Mouse (Mus musculus) fibroblast of lung, adult 2 months (primary cell): ENCODE results near the gene H2-Q2.
"Not testable (repeated sequence)": the region's sequence is repeated elsewhere in the genome, so short reads cannot be mapped to it uniquely, and the experiment has no call there.

ENCODE experiments used
- DNase-seq: peaks from one replicate; pipeline ENCODE4 v3.0.0-alpha.2; 2011; ENCODE audit warnings: low read depth

Gene H2-Q2

GRCm38 (mm10) chr17:35342071-35342671 is at the start of gene H2-Q2:
Gene H2-Q2, plus strand, starts transcription at chr17:35342242.
- DNase-seq, result no peak

GRCm38 (mm10) chr17:35295796-35296195 is 46.2 kb upstream of the H2-Q2 start:
- DNase-seq, result not testable (repeated sequence)

- not testable (repeated sequence) for DNase-seq
Observed at GRCm38 (mm10) chr17:35300261-35300945, 41.6 kb upstream of the H2-Q2 start.

- peak; percentile 29 for DNase-seq
Observed at GRCm38 (mm10) chr17:35301645-35302258, 40.3 kb upstream of the H2-Q2 start.

- DNase-seq, result no peak
Observed at GRCm38 (mm10) chr17:35303271-35303670, 38.8 kb upstream of the H2-Q2 start.

- no peak for DNase-seq
Observed at GRCm38 (mm10) chr17:35303756-35304350, 38.2 kb upstream of the H2-Q2 start.

GRCm38 (mm10) chr17:35304478-35304877 is 37.6 kb upstream of the H2-Q2 start:
- DNase-seq, result no peak

- DNase-seq, result not testable (repeated sequence)
Observed at GRCm38 (mm10) chr17:35304921-35305320, 37.1 kb upstream of the H2-Q2 start.

- no peak for DNase-seq
Observed at GRCm38 (mm10) chr17:35318671-35319070, 23.4 kb upstream of the H2-Q2 start.

GRCm38 (mm10) chr17:35320327-35321081 is 21.5 kb upstream of the H2-Q2 start, which contains the start of gene H2-Q1:
Gene H2-Q1, plus strand, starts transcription at chr17:35320405.
- DNase-seq, result no peak

- not testable (repeated sequence) for DNase-seq
Observed at GRCm38 (mm10) chr17:35325124-35325523, 16.9 kb upstream of the H2-Q2 start.

- DNase-seq, result not testable (repeated sequence)
Observed at GRCm38 (mm10) chr17:35326000-35326399, 16.0 kb upstream of the H2-Q2 start.

- DNase-seq, result not testable (repeated sequence)
Observed at GRCm38 (mm10) chr17:35329714-35330113, 12.3 kb upstream of the H2-Q2 start.

- DNase-seq, result not testable (repeated sequence)
Observed at GRCm38 (mm10) chr17:35331546-35331945, 10.5 kb upstream of the H2-Q2 start.

- no peak for DNase-seq
Observed at GRCm38 (mm10) chr17:35342711-35343476, 852 bp downstream of the H2-Q2 start.

- not testable (repeated sequence) for DNase-seq
Observed at GRCm38 (mm10) chr17:35347659-35348058, 5.6 kb downstream of the H2-Q2 start.

GRCm38 (mm10) chr17:35353275-35353674 is 11.2 kb downstream of the H2-Q2 start:
- not testable (repeated sequence) for DNase-seq

- no peak for DNase-seq
Observed at GRCm38 (mm10) chr17:35354071-35354470, 12.0 kb downstream of the H2-Q2 start.

GRCm38 (mm10) chr17:35357086-35357485 is 15.0 kb downstream of the H2-Q2 start:
- DNase-seq, result no peak

- no peak for DNase-seq
Observed at GRCm38 (mm10) chr17:35358763-35359469, 16.9 kb downstream of the H2-Q2 start.
